Mouse (Mus musculus) left cerebral cortex, adult 2 months (tissue): Measurements from ENCODE around the gene Astn2. TPM values are rescaled to one million over a fixed set of nuclear protein-coding genes. Genes with fewer than 3 reads are reported as not detected.
A peak's percentile ranks its signal among the peaks of the same experiment; 100 is the strongest.

ENCODE experiments used
- DNase-seq, 2 experiments: peaks; one replicate each; pipeline ENCODE4 v3.0.0; 2021 to 2022; ENCODE audit warnings: low spot score in 2 of 2, mixed read lengths in 1 of 2; ENCODE audit errors: extremely low spot score in 1 of 2
- H3K27ac ChIP-seq: fragments of 200-600 bp; 2 replicates; pipeline ENCODE4 v1.8.1; 2022
- H3K4me3 ChIP-seq: fragments of 200-600 bp; 2 replicates; pipeline ENCODE4 v1.8.1; 2022
- CTCF ChIP-seq: fragments of 200-600 bp; IDR thresholded peaks from 2 replicates; pipeline ENCODE4 v1.8.1; 2022; ENCODE audit warnings: antibody characterized with exemption, mild to moderate bottlenecking, moderate library complexity
- intact Hi-C: fragments of 180-260 bp; cut with DNase I; formaldehyde crosslinking; loops from one replicate; pipeline ENCODE4 v1.15.1; 2025
- total RNA-seq, 2 experiments: library from RNA; stranded (reverse); gene quantifications; 2 replicates each; pipeline ENCODE4 v1.2.3; 2021

The Astn2 gene
- total RNA-seq, 2 experiments from 2014 or later = 38.3 to 40.3 TPM

- peak; percentile 31 to 43 for DNase-seq
- TF ChIP-seq CTCF = no peak; the same call in 1 of the 2 replicates
- Histone ChIP-seq H3K4me3 (no peak overlapping the region), H3K27ac (no peak overlapping the region; the same call in 1 of the 2 replicates)
- intact Hi-C loops = no loop called here
These were observed 11.1 kb downstream of the Astn2 start for GRCm38 (mm10) chr4:66393294-66393693.

GRCm38 (mm10) chr4:66390480-66390879, 13.9 kb downstream of the Astn2 start:
- DNase-seq = no peak
- no peak for TF ChIP-seq CTCF
- intact Hi-C loops = no loop called here
- no peak overlapping the region for H3K27ac ChIP-seq
- H3K4me3 ChIP-seq = no peak overlapping the region

- Histone ChIP-seq H3K4me3 (no peak overlapping the region), H3K27ac (no peak overlapping the region)
- DNase-seq = no peak
- intact Hi-C loops = no loop called here
- TF ChIP-seq CTCF = no peak
These were observed 25.8 kb downstream of the Astn2 start for GRCm38 (mm10) chr4:66378586-66378985.

GRCm38 (mm10) chr4:66370557-66371071, 33.8 kb downstream of the Astn2 start:
- intact Hi-C loops = no loop called here
- Histone ChIP-seq H3K4me3 (no peak overlapping the region), H3K27ac (peak overlapping the region; percentile 40; the same call in 1 of the 2 replicates)
- peak in 1 of 2 experiments; percentile 22 for DNase-seq
- no peak for TF ChIP-seq CTCF

- no peak overlapping the region for H3K4me3 ChIP-seq
- TF ChIP-seq CTCF = no peak
- intact Hi-C loops = no loop called here
- no peak for DNase-seq
- H3K27ac ChIP-seq = no peak overlapping the region
These were observed 38.9 kb downstream of the Astn2 start for GRCm38 (mm10) chr4:66365500-66365899.

GRCm38 (mm10) chr4:66344632-66345031, 59.8 kb downstream of the Astn2 start:
- H3K4me3 ChIP-seq = no peak overlapping the region
- DNase-seq = no peak
- intact Hi-C loops = no loop called here
- no peak overlapping the region for H3K27ac ChIP-seq
- TF ChIP-seq CTCF = no peak

- intact Hi-C loops = no loop called here
- Histone ChIP-seq H3K27ac (no peak overlapping the region), H3K4me3 (no peak overlapping the region)
- no peak for TF ChIP-seq CTCF
- DNase-seq = no peak
These were observed 67.0 kb downstream of the Astn2 start for GRCm38 (mm10) chr4:66337443-66337842.

GRCm38 (mm10) chr4:66330600-66331285, 73.7 kb downstream of the Astn2 start:
- intact Hi-C loops = loop anchor here (5.0 kb wide), 1 partner anchor 72 kb away; the partner anchor contains the start of gene Astn2
- TF ChIP-seq CTCF = no peak
- H3K4me3 ChIP-seq = no peak overlapping the region
- H3K27ac ChIP-seq = no peak overlapping the region
- DNase-seq = no peak

GRCm38 (mm10) chr4:66321051-66321450, 83.4 kb downstream of the Astn2 start:
- DNase-seq = no peak
- intact Hi-C loops = no loop called here
- H3K4me3 ChIP-seq = no peak overlapping the region
- no peak for TF ChIP-seq CTCF
- H3K27ac ChIP-seq = no peak overlapping the region

GRCm38 (mm10) chr4:66314806-66315484, 89.5 kb downstream of the Astn2 start:
- DNase-seq = no peak
- no peak for TF ChIP-seq CTCF
- no peak overlapping the region for H3K27ac ChIP-seq
- intact Hi-C loops = no loop called here
- H3K4me3 ChIP-seq = no peak overlapping the region

GRCm38 (mm10) chr4:66312733-66313132, 91.7 kb downstream of the Astn2 start:
- no peak for DNase-seq
- TF ChIP-seq CTCF = no peak
- Histone ChIP-seq H3K4me3 (no peak overlapping the region), H3K27ac (no peak overlapping the region)
- intact Hi-C loops = no loop called here

GRCm38 (mm10) chr4:66310315-66311020, 93.9 kb downstream of the Astn2 start:
- TF ChIP-seq CTCF = no peak
- H3K4me3 ChIP-seq = no peak overlapping the region
- intact Hi-C loops = no loop called here
- H3K27ac ChIP-seq = no peak overlapping the region
- no peak for DNase-seq
